In the genomic region with DNA sequence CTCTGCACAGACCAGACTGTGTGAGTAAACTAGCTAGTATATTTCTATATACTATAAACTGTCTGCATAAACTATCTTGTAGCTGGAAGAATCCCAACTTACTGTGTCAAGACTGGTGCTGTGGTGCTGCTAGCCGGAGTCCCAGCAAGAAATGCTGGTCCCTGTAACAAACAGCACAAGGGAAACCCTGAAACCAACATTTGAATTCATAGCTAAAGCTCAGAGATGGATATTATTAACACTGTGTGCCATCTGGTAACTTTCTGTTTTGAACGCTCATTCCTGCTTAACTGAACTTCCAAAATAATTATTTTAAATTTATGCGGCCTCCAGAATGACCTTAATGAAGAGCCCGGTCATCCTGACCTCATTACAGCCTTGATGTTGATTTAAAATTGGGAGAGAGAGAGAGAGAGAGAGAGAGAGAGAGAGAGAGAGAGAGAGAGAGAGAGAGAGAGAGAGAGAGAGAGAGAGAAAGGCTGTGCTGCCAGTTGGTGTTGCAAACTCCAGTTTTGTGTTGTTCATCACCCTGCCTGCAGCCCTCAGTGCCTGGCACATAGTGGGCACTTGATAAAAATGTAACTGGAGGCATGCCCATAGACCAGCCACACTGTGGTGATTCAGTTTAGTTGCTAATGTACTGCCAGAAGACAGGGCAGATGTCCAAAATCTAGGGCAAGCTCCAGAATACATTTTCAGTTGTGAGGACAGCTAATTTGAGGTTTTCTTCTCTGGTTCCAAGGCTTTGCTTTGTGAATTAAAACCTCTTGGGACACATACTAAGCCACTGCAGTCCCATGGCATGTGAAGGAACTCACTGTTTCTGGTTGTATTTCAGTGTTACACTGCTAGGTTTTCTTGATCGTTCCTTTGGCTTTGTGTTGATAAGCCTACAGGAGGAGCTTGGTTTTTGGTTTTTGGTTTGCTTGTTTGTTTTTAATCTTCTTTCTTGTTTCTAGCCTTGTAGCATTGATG, we compare ENCODE assay signal across 9 mouse cellular contexts. TPM values are rescaled to one million over a fixed set of nuclear protein-coding genes. Genes with fewer than 3 reads are reported as not detected.
A peak's percentile ranks its signal among the peaks of the same experiment; 100 is the strongest.
DNase-seq lines count a peak whose midpoint lies in the region; ATAC-seq lines count a peak whose summit lies in the region.
"Had no signal": no experiment of that assay in that cellular context is flagged by ENCODE, and none has a peak within 500 bp of the region (broad histone marks: within the 10 kb centered on the region; RNA-seq: fewer than 3 reads in every experiment).

No protein-coding gene starts in this region.

- H3K36me3 ChIP-seq in neural tube, embryonic 15.5 days, result peaks cover 10% of the 10 kb centered on the region
- H3K36me3 ChIP-seq in limb, embryonic 15.5 days, result no peaks in the 10 kb centered on the region

- H3K27me3 ChIP-seq in neural tube, embryonic 15.5 days (replicated peaks), result no peaks in the 10 kb centered on the region
- H3K27me3 ChIP-seq in limb, embryonic 15.5 days, result no peaks in the 10 kb centered on the region
- H3K27me3 ChIP-seq: neural tube, embryonic 12.5 days had no signal

- intact Hi-C loops in heart, postnatal 25 days (cut with DNase I), result no loop called here

- H3K4me2 ChIP-seq in neural tube, embryonic 15.5 days, result no peak overlapping the region
- no peak overlapping the region for H3K4me2 ChIP-seq in limb, embryonic 15.5 days
- H3K4me2 ChIP-seq: neural tube, embryonic 12.5 days had no signal

- H3K4me3 ChIP-seq in neural tube, embryonic 15.5 days (replicated peaks), result no peak overlapping the region
- no peak overlapping the region for H3K4me3 ChIP-seq in limb, embryonic 15.5 days
- H3K4me3 ChIP-seq: neural tube, embryonic 12.5 days had no signal

- H3K27ac ChIP-seq in neural tube, embryonic 15.5 days (replicated peaks), result peak overlapping the region; percentile 66
- 0 out of 2 replicates have a peak overlapping the region, but pooled peaks have one; percentile 14 for H3K27ac ChIP-seq in limb, embryonic 15.5 days
- H3K27ac ChIP-seq: neural tube, embryonic 12.5 days had no signal

- H3K9ac ChIP-seq in neural tube, embryonic 15.5 days (replicated peaks), result no peak overlapping the region
- H3K9ac ChIP-seq in limb, embryonic 15.5 days, result no peak overlapping the region
- H3K9ac ChIP-seq: neural tube, embryonic 12.5 days had no signal

- 72% methylated on average over 5 of the region's 5 CpGs for WGBS in neural tube, embryonic 15.5 days
- 73% methylated on average over 5 of the region's 5 CpGs for WGBS in limb, embryonic 15.5 days

- peaks cover 3% of the 10 kb centered on the region; the same call in 1 of the 2 replicates for H3K4me1 ChIP-seq in neural tube, embryonic 15.5 days
- 0 out of 2 replicates have a peak, but pooled peaks cover 3% of the 10 kb centered on the region for H3K4me1 ChIP-seq in limb, embryonic 15.5 days
- H3K4me1 ChIP-seq: neural tube, embryonic 12.5 days had no signal

- peak; percentile 71 for ATAC-seq in neural tube, embryonic 15.5 days (ENCODE audit: low FRiP score)
- no peak for ATAC-seq in limb, embryonic 15.5 days (ENCODE audit: insufficient number of reproducible peaks, low FRiP score, low TSS enrichment, low read depth)

- no peak for DNase-seq in neural tube, embryonic 10.5 days (ENCODE audit: extremely low spot score, low spot score)
- DNase-seq in cerebellum, adult 9-11 months, result peak; percentile 88
- peak; percentile 36 for DNase-seq in heart, postnatal 25 days (ENCODE audit: low spot score)
- DNase-seq in urinary bladder, postnatal 10 days (ENCODE audit: low spot score), result no peak
- DNase-seq in thymus, adult 18-20 months, result no peak

- no peaks in the 10 kb centered on the region for H3K9me3 ChIP-seq in neural tube, embryonic 15.5 days (replicated peaks)
- H3K9me3 ChIP-seq in limb, embryonic 15.5 days, result no peaks in the 10 kb centered on the region
- H3K9me3 ChIP-seq: neural tube, embryonic 12.5 days had no signal

RNA-seq across cellular contexts. Expression of gene Gm21954, which starts 24.2 kb away (rescaled TPM):
- not detected in 2 replicates for polyA plus RNA-seq in neural tube, embryonic 15.5 days (2015; fragmentation: Nextera tagmentation; extraction: Ambion mirVana)
- not detected for total RNA-seq in heart, postnatal 25 days (2021)
- polyA plus RNA-seq in limb, embryonic 15.5 days (2015; fragmentation: Nextera tagmentation; extraction: Ambion mirVana), result not detected in 2 replicates
- polyA plus RNA-seq: intestine, embryonic 14.5 days; neural tube, embryonic 12.5 days had no signal

Comparison
In these comparisons a context has a peak if more than half of its experiments do, and no peak if none do; other contexts are left out.
1. DNase-seq: peak in cerebellum, adult 9-11 months (single experiment) and heart, postnatal 25 days (single experiment); none in neural tube, embryonic 10.5 days (single experiment), urinary bladder, postnatal 10 days (single experiment) and thymus, adult 18-20 months (0 of 2).